Mouse (Mus musculus) ovary, adult 18-20 months (tissue): ENCODE results near the gene Gstm3.
"Not testable (repeated sequence)": the region's sequence is repeated elsewhere in the genome, so short reads cannot be mapped to it uniquely, and the experiment has no call there.

Experiments used
- DNase-seq: peaks from one replicate; pipeline ENCODE4 v3.0.0; 2022; ENCODE audit warnings: low spot score, mixed read lengths

The Gstm3 gene

GRCm38 (mm10) chr3:107972070-107972469 lies 3.0 kb upstream of the Gstm3 start:
- DNase-seq = no peak

- not testable (repeated sequence) for DNase-seq
Measured at GRCm38 (mm10) chr3:107971101-107971500, 2.0 kb upstream of the Gstm3 start.

GRCm38 (mm10) chr3:107966631-107967030 lies 2.5 kb downstream of the Gstm3 start:
- DNase-seq = no peak

GRCm38 (mm10) chr3:107965592-107965991 lies 3.5 kb downstream of the Gstm3 start:
- DNase-seq = no peak

GRCm38 (mm10) chr3:107964656-107965308 lies 4.3 kb downstream of the Gstm3 start:
- no peak for DNase-seq

- no peak for DNase-seq
Measured at GRCm38 (mm10) chr3:107964026-107964425, 5.1 kb downstream of the Gstm3 start.

GRCm38 (mm10) chr3:107955260-107955659 lies 13.8 kb downstream of the Gstm3 start:
- DNase-seq = not testable (repeated sequence)

- no peak for DNase-seq
Measured at GRCm38 (mm10) chr3:107953906-107954305, 15.2 kb downstream of the Gstm3 start.

- peak; percentile 73 for DNase-seq
Measured at GRCm38 (mm10) chr3:107953328-107953755, 15.7 kb downstream of the Gstm3 start.

GRCm38 (mm10) chr3:107950531-107950930 lies 18.6 kb downstream of the Gstm3 start:
- DNase-seq = no peak

- not testable (repeated sequence) for DNase-seq
Measured at GRCm38 (mm10) chr3:107949461-107949860, 19.6 kb downstream of the Gstm3 start.

- DNase-seq = no peak
Measured at GRCm38 (mm10) chr3:107945729-107946128, 23.4 kb downstream of the Gstm3 start.

GRCm38 (mm10) chr3:107943239-107943990 lies 25.7 kb downstream of the Gstm3 start, which contains the start of gene Gstm6:
Gstm6 (minus strand) TSS chr3:107943749.
- DNase-seq = no peak

GRCm38 (mm10) chr3:107941261-107941660 lies 27.8 kb downstream of the Gstm3 start:
- no peak for DNase-seq

GRCm38 (mm10) chr3:107940524-107940923 lies 28.6 kb downstream of the Gstm3 start:
- no peak for DNase-seq

- no peak for DNase-seq
Measured at GRCm38 (mm10) chr3:107939830-107940229, 29.3 kb downstream of the Gstm3 start.

- DNase-seq = peak; percentile 74
Measured at GRCm38 (mm10) chr3:107939403-107939802, 29.7 kb downstream of the Gstm3 start.

- DNase-seq = peak; percentile 55
Measured at GRCm38 (mm10) chr3:107935888-107936287, 33.2 kb downstream of the Gstm3 start.

- no peak for DNase-seq
Measured at GRCm38 (mm10) chr3:107935268-107935667, 33.8 kb downstream of the Gstm3 start.

- no peak for DNase-seq
Measured at GRCm38 (mm10) chr3:107932128-107932527, 37.0 kb downstream of the Gstm3 start.

GRCm38 (mm10) chr3:107931670-107932069 lies 37.4 kb downstream of the Gstm3 start, which contains the start of gene Gstm7:
Gstm7 (minus strand) TSS chr3:107931817.
- peak; percentile 99 for DNase-seq

- no peak for DNase-seq
Measured at GRCm38 (mm10) chr3:107931134-107931533, 37.9 kb downstream of the Gstm3 start.

- no peak for DNase-seq
Measured at GRCm38 (mm10) chr3:107929731-107930130, 39.4 kb downstream of the Gstm3 start.
